Mouse (Mus musculus) heart, embryonic 13.5 days (tissue): ENCODE data around the gene Fli1. TPM values are rescaled to one million over a fixed set of nuclear protein-coding genes. Genes with fewer than 3 reads are reported as not detected.

Experiments
- ATAC-seq: fragments of 200-750 bp; cut with Nextera tagmentation; 2 replicates; pipeline ENCODE4 v1.8.0; 2017; ENCODE audit warnings: moderate TSS enrichment; ENCODE audit not compliant: insufficient number of reproducible peaks, low FRiP score, low TSS enrichment; ENCODE audit errors: extremely low read depth
- H3K27ac ChIP-seq: fragments of 300-500 bp; sonication (generic); replicated peaks from 2 replicates; pipeline ENCODE4 v1.5.1; 2015; ENCODE audit warnings: moderate library complexity, mild to moderate bottlenecking, inconsistent platforms
- H3K27me3 ChIP-seq: fragments of 300-500 bp; sonication (generic); replicated peaks from 2 replicates; pipeline ENCODE4 v1.6.1; 2015; ENCODE audit warnings: mild to moderate bottlenecking, inconsistent platforms
- H3K36me3 ChIP-seq: fragments of 300-500 bp; sonication (generic); 2 replicates; pipeline ENCODE4 v1.6.1; 2015; ENCODE audit warnings: mild to moderate bottlenecking, inconsistent platforms
- H3K4me1 ChIP-seq: fragments of 300-500 bp; sonication (generic); 2 replicates; pipeline ENCODE4 v1.6.1; 2015; ENCODE audit warnings: inconsistent platforms
- H3K4me2 ChIP-seq: fragments of 300-500 bp; sonication (generic); 2 replicates; pipeline ENCODE4 v1.6.1; 2015; ENCODE audit warnings: inconsistent platforms, mild to moderate bottlenecking, moderate library complexity
- H3K4me3 ChIP-seq: fragments of 300-500 bp; sonication (generic); 2 replicates; pipeline ENCODE4 v1.5.1; 2015; ENCODE audit warnings: moderate library complexity, mild to moderate bottlenecking, inconsistent platforms
- H3K9ac ChIP-seq: fragments of 300-500 bp; sonication (generic); 2 replicates; pipeline ENCODE4 v1.6.1; 2015; ENCODE audit warnings: inconsistent platforms, mild to moderate bottlenecking, moderate library complexity
- H3K9me3 ChIP-seq: fragments of 300-500 bp; sonication (generic); 2 replicates; pipeline ENCODE4 v1.6.1; 2016; ENCODE audit warnings: inconsistent platforms
- WGBS: fragments of 180-500 bp; shearing (Covaris S2); methylation state at CpG from one replicate; pipeline ENCODE4 v1.1.7; 2015; ENCODE audit warnings: mixed read lengths; 5-methylcytosine and 5-hydroxymethylcytosine counted together
- polyA plus RNA-seq: library from polyadenylated mRNA; unstranded; fragments of >200 nt; fragmentation: Nextera tagmentation; extraction: Ambion mirVana; gene quantifications from 2 replicates; pipeline ENCODE4 v1.2.1, GENCODE M21; 2015

The Fli1 gene
- polyA plus RNA-seq, 1 experiment from 2014 or later: 18.3 TPM

DNA sequence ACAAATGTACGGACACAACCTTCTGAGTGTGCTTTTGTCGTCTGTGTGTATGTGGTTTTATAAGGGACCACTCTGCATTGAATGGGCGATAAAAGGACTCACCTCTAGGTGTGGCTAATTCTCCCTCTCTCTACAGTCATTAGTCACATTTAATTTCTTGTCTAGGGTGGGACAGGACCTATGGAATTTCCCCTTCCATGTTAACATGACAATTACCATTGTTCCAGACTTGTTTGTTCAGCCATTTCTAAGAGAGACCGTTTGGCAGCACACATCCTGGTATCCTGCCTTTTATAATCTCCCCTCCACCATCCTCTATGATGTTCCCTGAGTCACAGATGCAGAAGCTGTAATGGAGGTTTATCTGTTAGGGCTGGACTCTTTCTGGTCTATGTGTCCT, 26.6 kb upstream of the Fli1 start:
- H3K4me2 ChIP-seq: no peak overlapping the region
- no peak for ATAC-seq
- H3K9me3 ChIP-seq: no peaks in the 10 kb centered on the region
- no peak overlapping the region; the same call in 1 of the 2 replicates for H3K27ac ChIP-seq
- H3K4me3 ChIP-seq: no peak overlapping the region
- H3K4me1 ChIP-seq: peaks cover 18% of the 10 kb centered on the region
- H3K9ac ChIP-seq: no peak overlapping the region
- no peaks in the 10 kb centered on the region for H3K27me3 ChIP-seq
- no peaks in the 10 kb centered on the region for H3K36me3 ChIP-seq
- 68% methylated on average over 4 of the region's 4 CpGs for WGBS

DNA sequence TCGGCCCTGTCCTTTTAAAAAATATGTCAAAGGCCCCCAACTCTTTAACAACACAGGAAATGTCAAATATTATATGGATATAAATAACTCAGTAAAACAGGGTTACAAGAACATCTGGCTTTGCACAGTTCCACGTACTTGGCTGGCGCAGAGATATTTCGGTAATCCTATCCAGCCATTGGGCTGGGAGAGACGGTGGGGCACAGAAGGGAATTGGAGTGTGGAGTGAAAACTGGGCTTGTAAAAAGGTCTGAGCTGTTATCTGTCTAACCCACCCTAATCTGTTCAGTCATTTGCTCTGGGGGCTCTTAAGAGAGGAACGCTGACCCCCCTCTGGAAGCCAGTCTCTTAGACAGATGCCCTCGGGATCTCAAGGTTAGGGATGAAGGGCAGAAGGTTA, 24.9 kb upstream of the Fli1 start:
- Histone ChIP-seq H3K9ac (no peak overlapping the region), H3K9me3 (no peaks in the 10 kb centered on the region), H3K27me3 (0 out of 2 replicates have a peak, but pooled peaks cover 6% of the 10 kb centered on the region), H3K4me1 (peaks cover 25% of the 10 kb centered on the region), H3K4me2 (no peak overlapping the region), H3K27ac (no peak overlapping the region), H3K4me3 (no peak overlapping the region), H3K36me3 (no peaks in the 10 kb centered on the region)
- 41% methylated on average over 7 of the region's 7 CpGs for WGBS
- ATAC-seq: no peak

DNA sequence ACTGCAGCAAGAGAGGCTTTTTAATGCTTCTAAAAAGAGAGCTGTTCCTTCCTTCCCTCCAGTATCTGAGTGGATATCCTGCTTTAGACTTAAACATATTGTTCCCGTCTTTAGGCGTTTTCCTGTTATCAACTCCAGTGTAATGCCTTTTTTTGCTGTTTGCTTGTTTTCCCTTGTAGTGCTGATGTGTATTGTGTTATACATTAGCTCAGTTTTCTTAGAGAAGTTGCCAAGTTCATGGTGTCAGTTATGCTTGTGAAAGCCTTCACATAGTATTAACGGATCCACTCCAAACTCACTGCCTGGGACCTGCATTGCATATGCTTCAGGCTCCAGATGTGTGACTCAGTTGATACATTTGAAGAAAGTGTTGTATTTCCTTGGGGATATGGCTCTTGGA, 22.6 kb upstream of the Fli1 start:
- ATAC-seq: no peak
- Histone ChIP-seq H3K4me2 (no peak overlapping the region), H3K27ac (peak overlapping the region; percentile 62)

DNA sequence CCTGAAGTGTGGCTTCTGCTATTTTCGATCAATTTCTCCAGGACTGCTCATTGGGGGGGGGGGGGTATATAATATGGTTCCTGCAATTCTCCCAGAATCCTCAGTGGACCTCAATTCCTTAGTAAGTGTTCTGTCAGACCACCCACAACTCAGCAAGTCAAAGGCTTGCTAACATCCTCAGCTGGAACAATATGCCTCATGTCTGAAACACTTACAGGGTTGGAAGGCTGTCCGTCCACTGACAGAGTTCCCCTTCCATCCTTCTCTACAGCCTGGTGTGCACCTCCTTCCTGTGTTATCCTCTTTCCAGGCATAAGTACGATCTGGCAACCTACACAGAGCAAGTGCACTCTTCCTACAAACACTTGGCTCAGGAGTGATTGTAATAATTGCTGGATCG, 20.2 kb upstream of the Fli1 start:
- H3K36me3 ChIP-seq: no peaks in the 10 kb centered on the region
- H3K9ac ChIP-seq: no peak overlapping the region
- WGBS: 78% methylated on average over 4 of the region's 4 CpGs
- H3K27me3 ChIP-seq: 0 out of 2 replicates have a peak, but pooled peaks cover 6% of the 10 kb centered on the region
- no peak overlapping the region for H3K27ac ChIP-seq
- ATAC-seq: no peak
- H3K4me3 ChIP-seq: no peak overlapping the region
- H3K4me1 ChIP-seq: peaks cover 26% of the 10 kb centered on the region
- H3K4me2 ChIP-seq: peak overlapping the region; percentile 42
- no peaks in the 10 kb centered on the region for H3K9me3 ChIP-seq

More for the DNA sequence above, 22.6 kb upstream of the Fli1 start:
- H3K27me3 ChIP-seq: 0 out of 2 replicates have a peak, but pooled peaks cover 6% of the 10 kb centered on the region
- 42% methylated on average over 3 of the region's 3 CpGs for WGBS
- no peaks in the 10 kb centered on the region for H3K9me3 ChIP-seq
- H3K4me3 ChIP-seq: no peak overlapping the region
- peaks cover 27% of the 10 kb centered on the region for H3K4me1 ChIP-seq
- no peaks in the 10 kb centered on the region for H3K36me3 ChIP-seq
- H3K9ac ChIP-seq: no peak overlapping the region

DNA sequence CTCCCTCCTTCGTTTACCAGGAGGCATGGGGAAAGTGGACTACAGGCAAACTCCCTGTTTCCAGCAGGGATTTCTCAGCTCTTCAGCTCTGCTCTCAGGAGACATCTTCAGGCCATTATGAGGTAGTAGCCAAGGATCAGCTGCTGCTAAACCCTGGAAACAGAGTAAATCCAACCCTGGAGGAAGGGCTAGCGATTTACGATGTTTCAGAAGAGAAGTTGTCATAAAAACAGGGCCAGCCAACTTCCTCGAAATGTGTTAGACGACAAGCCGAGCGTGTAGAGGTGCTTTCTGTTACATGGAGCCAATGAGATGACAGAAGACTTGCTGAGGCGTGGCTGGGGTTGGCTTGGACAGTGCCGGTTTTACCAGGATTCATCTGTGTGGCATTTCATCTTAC, 19.7 kb upstream of the Fli1 start:
- Histone ChIP-seq H3K9me3 (no peaks in the 10 kb centered on the region), H3K27me3 (0 out of 2 replicates have a peak, but pooled peaks cover 6% of the 10 kb centered on the region), H3K4me2 (peak overlapping the region; percentile 42), H3K36me3 (no peaks in the 10 kb centered on the region), H3K4me1 (peaks cover 22% of the 10 kb centered on the region), H3K4me3 (no peak overlapping the region), H3K9ac (no peak overlapping the region), H3K27ac (no peak overlapping the region)
- ATAC-seq: no peak
- 32% methylated on average over 9 of the region's 9 CpGs for WGBS

DNA sequence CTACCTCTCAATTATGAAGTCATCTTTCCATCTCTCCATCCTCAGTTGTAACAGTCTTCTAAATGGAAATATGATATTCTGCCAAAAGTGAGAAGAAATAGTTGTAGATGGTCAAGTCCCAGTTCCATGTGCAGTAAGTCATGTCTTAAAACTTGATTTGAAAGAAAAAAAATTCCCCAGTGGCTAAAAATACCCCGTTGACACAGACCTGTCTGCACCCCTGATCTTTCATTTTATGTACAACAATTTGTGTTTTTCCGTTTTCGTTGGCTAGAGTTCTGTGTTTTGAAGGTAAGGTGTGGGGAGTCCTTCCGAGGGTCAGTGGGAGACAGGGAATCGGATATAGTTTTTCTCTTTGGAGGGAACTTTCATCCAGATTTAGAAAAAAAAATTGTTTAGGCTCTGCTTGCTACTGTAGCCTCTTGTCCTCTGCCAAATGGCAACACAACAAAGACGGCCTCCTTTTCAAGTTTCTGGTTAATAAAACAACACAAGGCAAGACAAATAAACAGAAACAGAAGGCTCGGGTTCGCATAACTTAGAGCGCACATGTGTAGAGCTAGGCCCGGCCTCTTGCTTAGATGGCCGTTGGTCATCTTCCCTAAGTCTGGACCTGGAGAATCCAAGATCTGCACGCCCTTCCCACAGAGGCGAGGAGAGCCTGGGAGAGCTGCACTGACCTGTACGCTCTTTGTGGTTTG, 18.7 kb upstream of the Fli1 start:
- 72% methylated on average over 14 of the region's 14 CpGs for WGBS
- peaks cover 20% of the 10 kb centered on the region for H3K4me1 ChIP-seq
- H3K9ac ChIP-seq: no peak overlapping the region
- H3K4me2 ChIP-seq: no peak overlapping the region
- H3K9me3 ChIP-seq: no peaks in the 10 kb centered on the region
- no peak overlapping the region for H3K27ac ChIP-seq
- no peak overlapping the region for H3K4me3 ChIP-seq
- no peaks in the 10 kb centered on the region for H3K36me3 ChIP-seq
- 0 out of 2 replicates have a peak, but pooled peaks cover 6% of the 10 kb centered on the region for H3K27me3 ChIP-seq
- no peak for ATAC-seq

DNA sequence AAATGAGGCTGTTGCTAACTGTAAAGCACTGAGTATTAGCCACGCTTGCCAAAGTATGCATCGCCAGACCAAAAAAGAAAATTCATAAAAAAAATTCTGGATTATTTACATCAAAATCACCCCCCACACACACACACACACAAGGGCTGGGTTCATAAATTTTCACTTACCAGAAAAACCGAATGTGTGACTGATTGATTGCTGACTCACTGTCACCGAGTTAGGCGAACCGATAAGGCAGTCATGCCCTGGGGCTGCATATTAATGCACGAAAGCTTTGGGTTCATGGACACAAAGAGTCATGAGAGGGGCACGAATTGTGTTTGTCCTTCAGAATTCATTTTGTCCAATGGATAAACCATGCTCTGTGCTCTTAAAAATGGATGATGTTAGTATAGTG, 17.2 kb upstream of the Fli1 start:
- H3K4me3 ChIP-seq: no peak overlapping the region
- H3K27me3 ChIP-seq: 0 out of 2 replicates have a peak, but pooled peaks cover 6% of the 10 kb centered on the region
- no peak overlapping the region for H3K9ac ChIP-seq
- H3K4me1 ChIP-seq: peaks cover 22% of the 10 kb centered on the region
- ATAC-seq: no peak
- no peaks in the 10 kb centered on the region for H3K36me3 ChIP-seq
- 67% methylated on average over 8 of the region's 8 CpGs for WGBS
- no peak overlapping the region for H3K27ac ChIP-seq
- no peaks in the 10 kb centered on the region for H3K9me3 ChIP-seq
- H3K4me2 ChIP-seq: no peak overlapping the region

DNA sequence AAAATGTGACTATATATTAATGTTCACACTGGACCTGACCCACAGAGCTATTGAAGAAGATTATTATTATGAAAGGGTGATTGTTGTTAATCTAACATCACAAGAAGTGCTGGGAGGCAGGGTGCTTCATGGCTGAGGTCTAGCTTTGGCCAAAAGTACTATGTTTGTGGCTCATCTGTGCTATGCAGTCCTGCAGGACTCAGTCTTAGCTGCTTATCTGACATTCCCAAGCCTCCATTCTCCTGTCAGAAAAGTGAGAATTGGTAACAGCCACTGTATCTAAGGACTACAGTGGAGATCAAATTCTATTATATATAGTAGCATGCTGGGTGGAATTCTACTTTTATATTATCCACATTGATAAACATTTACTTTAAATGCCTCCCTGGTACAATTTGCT, 16.8 kb upstream of the Fli1 start:
- Histone ChIP-seq H3K9ac (no peak overlapping the region), H3K27ac (no peak overlapping the region), H3K4me2 (no peak overlapping the region), H3K4me1 (peaks cover 18% of the 10 kb centered on the region), H3K4me3 (no peak overlapping the region), H3K27me3 (0 out of 2 replicates have a peak, but pooled peaks cover 6% of the 10 kb centered on the region), H3K36me3 (no peaks in the 10 kb centered on the region), H3K9me3 (no peaks in the 10 kb centered on the region)
- ATAC-seq: no peak

DNA sequence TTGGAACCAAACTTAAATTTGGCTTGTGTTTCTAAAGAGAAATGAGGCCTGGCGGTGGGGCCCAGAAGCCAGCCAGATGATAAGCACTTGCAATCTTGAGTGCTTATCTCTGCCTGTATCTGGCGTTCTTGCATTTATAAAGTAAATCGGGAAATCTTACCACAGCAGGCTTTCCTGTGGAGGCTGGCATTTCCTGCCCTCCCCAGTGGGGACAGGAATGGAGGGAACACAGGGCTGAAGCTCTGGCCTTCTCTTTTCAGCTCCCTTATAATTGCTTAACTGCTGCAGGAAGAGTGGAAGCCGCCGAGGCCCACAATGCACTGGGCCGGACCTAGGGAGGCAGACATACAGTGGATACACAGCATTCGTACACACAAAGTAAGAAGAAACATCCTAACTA, 13.7 kb upstream of the Fli1 start:
- ATAC-seq: no peak
- H3K4me1 ChIP-seq: peaks cover 7% of the 10 kb centered on the region; the same call in 1 of the 2 replicates
- H3K9me3 ChIP-seq: no peaks in the 10 kb centered on the region
- H3K36me3 ChIP-seq: no peaks in the 10 kb centered on the region
- H3K4me3 ChIP-seq: no peak overlapping the region
- no peak overlapping the region for H3K27ac ChIP-seq
- no peak overlapping the region for H3K9ac ChIP-seq
- H3K4me2 ChIP-seq: no peak overlapping the region
- WGBS: 48% methylated on average over 7 of the region's 7 CpGs
- H3K27me3 ChIP-seq: no peaks in the 10 kb centered on the region

DNA sequence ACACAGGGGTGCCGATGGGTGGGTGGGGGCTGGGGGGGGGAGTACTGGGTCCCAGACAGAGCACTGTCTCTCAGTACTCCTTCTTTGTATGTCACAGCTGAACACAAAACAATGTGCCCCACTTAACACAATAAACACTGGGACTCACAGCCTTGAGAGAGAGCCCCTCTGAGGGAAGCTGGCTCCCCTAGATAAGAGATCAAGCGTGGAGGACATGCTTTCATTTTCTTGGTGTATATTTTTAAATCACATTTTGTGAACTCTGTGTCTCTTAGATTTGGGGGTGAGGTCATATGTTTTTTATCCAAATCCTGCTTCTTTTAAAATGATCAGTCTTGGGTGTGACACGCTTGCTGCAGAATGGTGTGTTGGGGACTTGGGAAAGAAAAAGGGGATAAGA, 12.6 kb upstream of the Fli1 start:
- 68% methylated on average over 3 of the region's 3 CpGs for WGBS
- Histone ChIP-seq H3K27ac (no peak overlapping the region), H3K9ac (no peak overlapping the region), H3K9me3 (no peaks in the 10 kb centered on the region), H3K36me3 (no peaks in the 10 kb centered on the region), H3K4me2 (no peak overlapping the region), H3K4me3 (no peak overlapping the region), H3K27me3 (no peaks in the 10 kb centered on the region), H3K4me1 (peaks cover 13% of the 10 kb centered on the region)
- no peak for ATAC-seq

DNA sequence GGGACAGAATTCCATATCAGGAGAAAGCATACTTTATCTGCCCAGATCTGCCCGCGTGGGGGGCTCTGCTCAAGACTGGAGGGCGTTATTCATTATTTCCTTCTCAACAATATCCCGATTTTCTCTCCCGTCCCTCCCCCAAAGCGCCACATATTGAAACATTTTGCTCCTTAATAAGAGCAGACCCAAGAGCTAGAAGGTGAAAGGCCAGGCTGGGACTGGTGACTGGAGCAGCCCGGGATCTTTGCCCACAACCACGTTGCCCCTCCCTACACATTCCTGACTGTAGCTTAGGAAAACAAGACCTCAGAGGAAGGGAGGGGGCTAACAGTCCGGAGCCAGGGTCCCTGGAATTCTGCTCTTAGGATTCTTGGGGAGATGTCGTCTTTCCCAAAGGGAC, 7.9 kb upstream of the Fli1 start:
- H3K27ac ChIP-seq: no peak overlapping the region
- WGBS: 7% methylated on average over 10 of the region's 10 CpGs
- H3K9me3 ChIP-seq: no peaks in the 10 kb centered on the region

More for the DNA sequence above, 7.9 kb upstream of the Fli1 start:
- Histone ChIP-seq H3K36me3 (no peaks in the 10 kb centered on the region), H3K4me3 (no peak overlapping the region), H3K27me3 (peaks cover 33% of the 10 kb centered on the region), H3K4me2 (peak overlapping the region; percentile 12; the same call in 1 of the 2 replicates), H3K4me1 (peaks cover 23% of the 10 kb centered on the region), H3K9ac (no peak overlapping the region)
- ATAC-seq: no peak
